Mouse (Mus musculus) megakaryocyte, embryonic 14.5 days (primary cell): Measurements from ENCODE around the gene Msrb3.

Experiments used
- FLI1 ChIP-seq: IDR thresholded peaks from 2 replicates; pipeline ENCODE4 v1.6.1; 2012; ENCODE audit warnings: low read length, inconsistent platforms, mixed read lengths
- GATA1 ChIP-seq: IDR thresholded peaks from 3 replicates; pipeline ENCODE4 v1.6.1; 2012; ENCODE audit warnings: mixed read lengths, low read length, inconsistent platforms, borderline replicate concordance

- no peak for TF ChIP-seq GATA1
- no peak for TF ChIP-seq FLI1
Measured at GRCm38 (mm10) chr10:120869241-120869775, 29.6 kb downstream of the Msrb3 start.
